Comparison of ENCODE assay signal across 8 mouse cellular contexts in the genomic region with DNA sequence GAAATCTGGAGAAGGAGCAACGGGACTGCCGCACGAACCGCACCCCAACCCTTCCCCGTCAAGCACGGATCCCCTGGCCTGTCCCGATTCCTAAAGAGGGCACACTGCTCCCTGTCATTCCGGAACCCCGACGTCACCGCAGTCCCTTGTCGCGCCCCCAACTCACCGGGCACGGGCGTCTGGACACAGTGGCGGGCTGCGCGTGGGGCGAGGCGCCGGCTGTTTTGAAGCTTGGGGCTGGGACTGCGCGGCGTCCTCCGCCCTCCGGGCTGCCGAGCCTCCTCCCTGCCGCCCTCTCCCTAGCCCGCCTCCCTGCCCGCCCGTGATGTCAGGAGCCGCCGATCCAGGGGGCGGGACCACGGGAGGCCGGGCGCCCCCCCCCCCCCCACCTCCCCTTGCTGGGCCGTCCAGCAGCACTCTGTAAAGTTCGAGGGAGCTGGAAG. TPM values are rescaled to one million over a fixed set of nuclear protein-coding genes. Genes with fewer than 3 reads are reported as not detected.
A peak's percentile ranks its signal among the peaks of the same experiment; 100 is the strongest.
DNase-seq lines count a peak whose midpoint lies in the region; ATAC-seq lines count a peak whose summit lies in the region.

Gene Emp2, minus strand, starts transcription at position 323 of the 443 bp plus-strand sequence.

- H3K27me3 ChIP-seq in forebrain, embryonic 11.5 days (ENCODE audit: control insufficient read depth, insufficient read depth, low read length): peaks cover 4% of the 10 kb centered on the region
- H3K27me3 ChIP-seq in lung, embryonic 15.5 days: no peaks in the 10 kb centered on the region

- DNase-seq in layer of hippocampus, adult 18-20 months (ENCODE audit: low spot score in 2 of 2): peak in 1 of 2 experiments; percentile 39
- DNase-seq in layer of hippocampus, adult 9-10 months (ENCODE audit: low spot score): no peak
- peak; percentile 68 for DNase-seq in forebrain, embryonic 11.5 days (ENCODE audit: low spot score)
- DNase-seq in heart, postnatal 10 days: peak; percentile 76 to 79
- DNase-seq in large intestine, adult 2 months (ENCODE audit: low read depth, low spot score): no peak
- peak; percentile 77 for DNase-seq in ovary, postnatal 36 days (ENCODE audit: low spot score)

- intact Hi-C loops in heart, postnatal 10 days (cut with DNase I): loop anchor here (2.0 to 5.0 kb wide), 2 partner anchors 23 to 39 kb away; no protein-coding TSS in a partner anchor

- WGBS in forebrain, embryonic 11.5 days: 0% methylated on average over 33 of the region's 40 CpGs
- WGBS in large intestine, adult 2 months: under 1% methylated on average over 36 of the region's 40 CpGs
- 0% methylated on average over 37 of the region's 40 CpGs for WGBS in lung, embryonic 15.5 days

- H3K4me2 ChIP-seq in forebrain, embryonic 11.5 days (ENCODE audit: low read depth, low read length, severe bottlenecking): peak within 1 kb of the TSS; percentile 86
- H3K4me2 ChIP-seq in lung, embryonic 15.5 days: peak within 1 kb of the TSS; percentile 81

- H3K4me3 ChIP-seq in forebrain, embryonic 11.5 days (ENCODE audit: low read depth, low read length): peak within 1 kb of the TSS; percentile 44
- peak within 1 kb of the TSS; percentile 65 for H3K4me3 ChIP-seq in lung, embryonic 15.5 days

- H3K36me3 ChIP-seq in forebrain, embryonic 11.5 days (ENCODE audit: control insufficient read depth, insufficient read depth, low read length): no peaks in the 10 kb centered on the region
- H3K36me3 ChIP-seq in lung, embryonic 15.5 days: no peaks in the 10 kb centered on the region

- no peaks in the 10 kb centered on the region for H3K9me3 ChIP-seq in forebrain, embryonic 11.5 days (ENCODE audit: control insufficient read depth, low read length)
- no peaks in the 10 kb centered on the region for H3K9me3 ChIP-seq in lung, embryonic 15.5 days

- H3K27ac ChIP-seq in forebrain, embryonic 11.5 days (ENCODE audit: low read depth, low read length): no peak within 1 kb of the TSS
- H3K27ac ChIP-seq in lung, embryonic 15.5 days: peak within 1 kb of the TSS; percentile 66

- H3K4me1 ChIP-seq in forebrain, embryonic 11.5 days (replicated peaks; ENCODE audit: control insufficient read depth, insufficient read depth, low read length): peaks cover 5% of the 10 kb centered on the region; the same call in 1 of the 2 replicates
- H3K4me1 ChIP-seq in lung, embryonic 15.5 days: peaks cover 32% of the 10 kb centered on the region

- peak within 1 kb of the TSS; percentile 55 for H3K9ac ChIP-seq in forebrain, embryonic 11.5 days (ENCODE audit: low read length)
- H3K9ac ChIP-seq in lung, embryonic 15.5 days: peak within 1 kb of the TSS; percentile 68

- ATAC-seq in forebrain, embryonic 11.5 days (replicated peaks; ENCODE audit: low FRiP score): peak; percentile 79
- peak; percentile 94 for ATAC-seq in lung, embryonic 15.5 days (ENCODE audit: borderline replicate concordance, extremely low read depth, low FRiP score, low TSS enrichment)
- ATAC-seq in activated CD4-positive, CD25-positive, alpha-beta regulatory T cell, adult 4 months: no peak

RNA-seq across cellular contexts. Expression of gene Emp2, which starts in this region (rescaled TPM):
- 10 to 100 TPM; 14.7 to 15.5 TPM for total RNA-seq in layer of hippocampus, adult 18-20 months (2021)
- 3.1 and 3.3 TPM in 2 replicates for polyA plus RNA-seq in forebrain, embryonic 11.5 days (2014; fragmentation: Nextera tagmentation; extraction: Ambion mirVana)
- 10 to 100 TPM; 42.5 to 46.4 TPM for total RNA-seq in heart, postnatal 10 days (2021)
- polyA plus RNA-seq in large intestine, adult 2 months (2012; rRNA removed): 11.9 and 12.7 TPM in 2 replicates
- 79.3 and 93.8 TPM in 2 replicates for polyA plus RNA-seq in lung, embryonic 15.5 days (2015; fragmentation: Nextera tagmentation; extraction: Ambion mirVana)
- polyA plus RNA-seq in activated CD4-positive, CD25-positive, alpha-beta regulatory T cell, adult 4 months (2017; shearing (Covaris generic)): under 1 TPM in 1 of 2 experiments, not detected in 1; 0.08 TPM

Comparison
In these comparisons a context has a peak if more than half of its experiments do, and no peak if none do; other contexts are left out.
1. DNase-seq: peak in forebrain, embryonic 11.5 days (single experiment), heart, postnatal 10 days (2 of 2) and ovary, postnatal 36 days (single experiment); none in layer of hippocampus, adult 9-10 months (single experiment) and large intestine, adult 2 months (single experiment).